Mouse (Mus musculus): ENCODE measurements around the gene Nectin3. TPM values are rescaled to one million over a fixed set of nuclear protein-coding genes. Genes with fewer than 3 reads are reported as not detected.

Nectin3 gene
- polyA plus RNA-seq (2014; fragmentation: Illumina TruSeq; extraction: RNeasy Lipid Tissue Mini Kit (QIAGEN cat#74804)): 129 TPM

GRCm38 (mm10) chr16:46498421-46498789 lies at the start of gene Nectin3:
Nectin3 (minus strand) TSS chr16:46498525.

Measured in ovary, adult 10 weeks (tissue).